Mouse (Mus musculus): ENCODE data around the gene Jak1. TPM values are rescaled to one million over a fixed set of nuclear protein-coding genes. Genes with fewer than 3 reads are reported as not detected.

Gene Jak1
- polyA plus RNA-seq, 1 experiment from 2014 or later = 64.7 TPM

GRCm38 (mm10) chr4:101174916-101175625 lies 90.0 kb downstream of the Jak1 start:
- Histone ChIP-seq H3K9me3 (no peaks in the 10 kb centered on the region), H3K9ac (no peak overlapping the region), H3K4me2 (replicated peaks) (no peak overlapping the region), H3K4me3 (no peak overlapping the region), H3K36me3 (peaks cover 16% of the 10 kb centered on the region; the same call in 1 of the 2 replicates), H3K27ac (no peak overlapping the region), H3K4me1 (no peaks in the 10 kb centered on the region), H3K27me3 (replicated peaks) (no peaks in the 10 kb centered on the region)
- 75% methylated on average over 10 of the region's 10 CpGs for WGBS
- ATAC-seq (ENCODE audit: low FRiP score, low read depth) = no peak

GRCm38 (mm10) chr4:101172738-101173137 lies 92.3 kb downstream of the Jak1 start:
- Histone ChIP-seq H3K9ac (no peak overlapping the region), H3K4me1 (no peaks in the 10 kb centered on the region), H3K36me3 (peaks cover 18% of the 10 kb centered on the region; the same call in 1 of the 2 replicates), H3K27me3 (replicated peaks) (no peaks in the 10 kb centered on the region), H3K4me2 (replicated peaks) (no peak overlapping the region), H3K4me3 (no peak overlapping the region), H3K27ac (no peak overlapping the region), H3K9me3 (no peaks in the 10 kb centered on the region)
- 83% methylated on average over 2 of the region's 2 CpGs for WGBS
- ATAC-seq (ENCODE audit: low FRiP score, low read depth) = no peak

DNA sequence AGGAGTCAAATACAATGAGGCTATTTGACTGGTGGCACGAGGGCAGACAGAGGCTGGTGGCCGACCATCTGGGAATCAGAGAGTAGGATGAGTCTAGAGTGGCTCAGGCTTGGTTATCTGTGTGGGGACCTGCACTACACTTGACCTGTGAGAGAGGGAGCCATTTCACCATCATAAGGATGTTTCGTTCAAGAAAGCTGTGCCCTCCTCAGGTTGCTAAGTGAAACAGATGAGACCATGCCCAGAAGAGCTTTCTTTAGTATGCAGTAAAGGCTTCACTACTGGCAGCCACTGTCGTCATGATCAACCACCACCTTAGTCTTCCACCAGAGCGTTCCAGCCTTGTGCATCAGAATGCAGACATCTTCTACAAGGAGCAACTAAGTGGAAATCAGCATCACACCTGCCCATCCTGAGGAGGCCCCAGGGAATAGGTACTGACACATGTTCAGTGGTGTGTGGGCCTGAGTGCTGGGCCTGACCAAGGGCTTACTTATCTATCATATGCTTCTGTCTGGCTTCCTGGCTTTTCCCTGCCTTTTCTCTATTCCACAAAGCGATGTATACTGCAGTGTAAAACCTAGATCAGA lies 96.8 kb downstream of the Jak1 start:
- no peak for ATAC-seq (ENCODE audit: low FRiP score, low read depth)
- Histone ChIP-seq H3K4me3 (no peak overlapping the region), H3K27me3 (replicated peaks) (no peaks in the 10 kb centered on the region), H3K9me3 (no peaks in the 10 kb centered on the region), H3K36me3 (peaks cover 14% of the 10 kb centered on the region; the same call in 1 of the 2 replicates), H3K4me2 (replicated peaks) (no peak overlapping the region), H3K4me1 (no peaks in the 10 kb centered on the region), H3K27ac (no peak overlapping the region), H3K9ac (no peak overlapping the region)
- 53% methylated on average over 6 of the region's 6 CpGs for WGBS

DNA sequence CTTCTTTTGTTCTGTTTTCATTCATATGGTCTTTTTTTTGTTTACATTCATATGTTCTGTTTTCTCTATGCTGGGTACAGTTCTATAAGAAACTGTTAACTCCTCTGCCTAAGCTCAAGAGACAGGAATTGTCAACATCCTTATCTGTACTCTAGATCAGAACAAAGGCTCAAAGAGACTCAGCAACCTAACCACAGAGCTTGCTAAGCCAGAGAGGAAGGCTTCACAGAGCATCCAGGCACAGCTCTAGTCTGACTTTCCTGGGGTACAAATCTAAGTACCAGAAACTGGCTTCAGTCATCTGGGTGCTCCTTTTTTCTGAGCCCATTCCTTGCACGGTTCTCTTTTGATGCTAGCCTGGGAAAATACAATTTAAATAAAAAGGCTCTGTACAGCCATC lies 97.3 kb downstream of the Jak1 start:
- Histone ChIP-seq H3K27me3 (replicated peaks) (no peaks in the 10 kb centered on the region), H3K9ac (no peak overlapping the region), H3K4me2 (replicated peaks) (no peak overlapping the region), H3K36me3 (peaks cover 17% of the 10 kb centered on the region; the same call in 1 of the 2 replicates), H3K4me3 (no peak overlapping the region), H3K27ac (no peak overlapping the region), H3K4me1 (no peaks in the 10 kb centered on the region), H3K9me3 (no peaks in the 10 kb centered on the region)
- WGBS = 77% methylated on average over 1 of the region's 1 CpGs
- ATAC-seq (ENCODE audit: low FRiP score, low read depth) = no peak

DNA sequence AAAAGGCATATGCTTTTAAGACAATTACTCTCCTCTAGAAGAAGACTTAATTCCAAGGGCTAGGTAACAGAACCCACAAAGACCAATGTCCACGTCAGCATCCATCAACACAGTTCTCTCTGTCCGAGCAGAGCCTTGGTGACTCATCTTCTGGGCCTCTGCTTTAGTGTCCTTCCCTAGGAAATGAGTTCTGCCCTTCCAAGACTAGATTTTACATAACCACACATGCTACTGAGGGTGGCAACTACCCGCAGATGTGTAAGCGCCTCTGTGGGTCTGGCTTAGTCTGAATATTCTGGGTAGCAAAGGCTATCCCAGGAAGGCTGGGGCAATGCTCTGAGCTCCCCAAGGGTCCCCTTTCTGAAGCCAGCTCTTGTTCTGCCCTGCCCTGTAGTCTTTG lies 99.3 kb downstream of the Jak1 start:
- H3K27me3 ChIP-seq (replicated peaks) = no peaks in the 10 kb centered on the region
- no peak overlapping the region for H3K4me3 ChIP-seq
- no peak overlapping the region for H3K27ac ChIP-seq
- H3K9me3 ChIP-seq = no peaks in the 10 kb centered on the region
- 92% methylated on average over 4 of the region's 4 CpGs for WGBS
- 0 out of 2 replicates have a peak, but pooled peaks have one; percentile 25 for ATAC-seq (ENCODE audit: low FRiP score, low read depth)
- H3K36me3 ChIP-seq = peaks cover 23% of the 10 kb centered on the region; the same call in 1 of the 2 replicates
- no peak overlapping the region for H3K9ac ChIP-seq
- H3K4me2 ChIP-seq (replicated peaks) = no peak overlapping the region
- H3K4me1 ChIP-seq = no peaks in the 10 kb centered on the region

- Histone ChIP-seq H3K27me3 (replicated peaks) (no peaks in the 10 kb centered on the region), H3K4me2 (replicated peaks) (no peak overlapping the region), H3K9ac (no peak overlapping the region), H3K4me1 (no peaks in the 10 kb centered on the region), H3K4me3 (no peak overlapping the region), H3K36me3 (peaks cover 19% of the 10 kb centered on the region), H3K27ac (no peak overlapping the region), H3K9me3 (no peaks in the 10 kb centered on the region)
- 91% methylated on average over 2 of the region's 2 CpGs for WGBS
- ATAC-seq (ENCODE audit: low FRiP score, low read depth) = no peak
Observed at GRCm38 (mm10) chr4:101164673-101165072, 100.4 kb downstream of the Jak1 start.

GRCm38 (mm10) chr4:101164189-101164588 lies 100.9 kb downstream of the Jak1 start:
- Histone ChIP-seq H3K9me3 (no peaks in the 10 kb centered on the region), H3K27me3 (replicated peaks) (no peaks in the 10 kb centered on the region), H3K4me1 (no peaks in the 10 kb centered on the region), H3K4me2 (replicated peaks) (no peak overlapping the region), H3K9ac (no peak overlapping the region), H3K27ac (no peak overlapping the region), H3K4me3 (no peak overlapping the region), H3K36me3 (peaks cover 22% of the 10 kb centered on the region)
- 93% methylated on average over 2 of the region's 2 CpGs for WGBS
- ATAC-seq (ENCODE audit: low FRiP score, low read depth) = no peak

DNA sequence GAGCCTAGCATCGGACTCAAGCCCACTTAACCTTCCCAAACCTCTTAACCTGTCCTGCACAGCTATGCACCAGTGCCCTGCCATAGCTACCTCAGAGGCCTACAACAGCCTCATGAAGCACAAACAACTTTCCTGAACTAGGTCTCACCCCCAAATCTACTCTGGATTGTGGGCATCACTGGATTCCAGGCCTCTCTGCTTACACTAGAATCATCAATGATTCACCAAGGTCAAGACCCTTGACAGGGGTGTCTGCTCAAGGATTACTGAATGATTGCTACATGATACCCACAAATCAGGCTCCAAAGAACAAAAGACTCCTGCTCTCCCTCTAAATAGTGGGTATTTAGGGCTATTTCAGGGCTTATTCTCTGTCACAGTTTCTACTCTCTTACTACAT lies 104.3 kb downstream of the Jak1 start:
- Histone ChIP-seq H3K27me3 (replicated peaks) (no peaks in the 10 kb centered on the region), H3K4me2 (replicated peaks) (no peak overlapping the region), H3K4me1 (no peaks in the 10 kb centered on the region), H3K4me3 (no peak overlapping the region), H3K9me3 (no peaks in the 10 kb centered on the region), H3K27ac (no peak overlapping the region), H3K36me3 (peaks cover 41% of the 10 kb centered on the region), H3K9ac (no peak overlapping the region)
- ATAC-seq (ENCODE audit: low FRiP score, low read depth) = no peak
- 100% methylated on average over 1 of the region's 1 CpGs for WGBS

DNA sequence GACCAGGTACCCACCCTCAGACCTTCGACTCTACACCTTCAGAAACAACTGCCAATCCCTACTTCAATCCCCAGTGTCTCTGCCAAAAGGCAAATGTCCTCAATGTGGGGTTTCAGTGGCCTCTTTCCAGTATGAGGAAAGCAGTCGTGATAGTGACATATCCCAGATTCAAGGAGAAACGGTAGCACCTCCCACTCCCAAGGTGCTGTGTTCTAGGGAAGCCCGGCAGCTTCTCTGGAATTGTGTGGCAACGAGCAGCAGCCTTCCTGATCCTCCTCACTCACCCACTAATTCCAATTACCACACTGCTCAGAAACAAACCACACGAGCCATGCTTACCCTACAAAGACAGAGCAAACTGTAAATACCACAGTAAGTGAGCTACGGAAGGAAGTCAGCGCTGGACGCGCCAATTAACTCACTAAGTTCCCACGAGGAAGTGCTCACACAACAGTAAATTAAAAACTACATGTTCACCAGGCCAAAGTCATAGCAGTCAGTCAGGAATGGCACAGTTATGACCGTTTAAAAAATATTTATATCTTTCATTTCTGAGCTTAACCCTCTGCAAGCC lies 105.8 kb downstream of the Jak1 start:
- no peak overlapping the region for H3K4me2 ChIP-seq (replicated peaks)
- no peaks in the 10 kb centered on the region for H3K9me3 ChIP-seq
- no peak for ATAC-seq (ENCODE audit: low FRiP score, low read depth)
- H3K36me3 ChIP-seq = peaks cover 46% of the 10 kb centered on the region
- WGBS = 82% methylated on average over 12 of the region's 12 CpGs
- H3K27ac ChIP-seq = no peak overlapping the region
- no peak overlapping the region for H3K4me3 ChIP-seq
- no peak overlapping the region for H3K9ac ChIP-seq
- H3K4me1 ChIP-seq = no peaks in the 10 kb centered on the region
- no peaks in the 10 kb centered on the region for H3K27me3 ChIP-seq (replicated peaks)

DNA sequence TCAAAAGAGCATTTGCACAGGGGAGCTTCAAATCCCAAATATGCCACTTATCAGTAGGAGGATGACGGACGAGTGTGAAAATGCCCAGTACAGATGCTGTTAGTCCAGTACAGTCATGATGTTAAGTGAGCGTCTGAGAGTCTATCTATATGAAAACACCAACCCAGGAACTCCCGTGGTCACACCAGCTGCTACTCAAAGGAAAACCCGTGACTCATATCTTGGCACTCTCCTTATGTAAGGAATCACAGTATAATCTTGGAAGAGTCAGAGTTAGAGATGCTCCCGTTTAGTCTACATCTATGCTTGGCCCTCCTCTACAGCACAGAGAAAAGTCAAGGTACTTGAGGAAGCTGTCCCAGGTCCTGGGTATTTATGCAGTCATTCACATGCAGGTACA lies 106.8 kb downstream of the Jak1 start:
- Histone ChIP-seq H3K4me2 (replicated peaks) (no peak overlapping the region), H3K27me3 (replicated peaks) (no peaks in the 10 kb centered on the region), H3K9me3 (no peaks in the 10 kb centered on the region), H3K4me3 (no peak overlapping the region), H3K9ac (no peak overlapping the region), H3K36me3 (peaks cover 44% of the 10 kb centered on the region), H3K4me1 (no peaks in the 10 kb centered on the region), H3K27ac (no peak overlapping the region)
- WGBS = 93% methylated on average over 6 of the region's 6 CpGs
- ATAC-seq (ENCODE audit: low FRiP score, low read depth) = no peak

GRCm38 (mm10) chr4:101157476-101157875 lies 107.6 kb downstream of the Jak1 start:
- Histone ChIP-seq H3K4me2 (replicated peaks) (no peak overlapping the region), H3K36me3 (peaks cover 43% of the 10 kb centered on the region), H3K27ac (no peak overlapping the region), H3K27me3 (replicated peaks) (no peaks in the 10 kb centered on the region), H3K4me3 (no peak overlapping the region), H3K4me1 (no peaks in the 10 kb centered on the region), H3K9ac (no peak overlapping the region), H3K9me3 (no peaks in the 10 kb centered on the region)
- ATAC-seq (ENCODE audit: low FRiP score, low read depth) = no peak
- WGBS = 93% methylated on average over 5 of the region's 5 CpGs

DNA sequence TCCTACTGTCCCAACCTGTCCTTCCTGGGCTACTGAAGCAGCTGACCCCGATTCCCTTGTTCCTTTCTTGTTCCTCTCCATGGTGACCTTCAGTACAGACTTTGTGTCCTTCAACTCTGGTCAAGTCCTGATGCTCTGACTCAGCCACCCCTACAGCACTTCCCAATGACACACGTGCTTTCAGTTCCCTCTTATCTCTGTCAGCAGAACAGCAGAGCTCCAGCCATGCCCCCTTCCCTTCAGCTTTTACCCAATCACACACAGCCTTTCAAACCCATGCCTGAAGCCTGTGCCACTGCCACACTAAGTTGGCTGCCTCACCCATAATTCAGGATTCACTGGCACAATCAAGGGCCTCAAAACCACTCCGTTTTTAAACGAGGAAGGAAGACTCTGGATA lies 109.5 kb downstream of the Jak1 start:
- H3K27me3 ChIP-seq (replicated peaks) = no peaks in the 10 kb centered on the region

More for the DNA sequence above, 109.5 kb downstream of the Jak1 start:
- Histone ChIP-seq H3K27ac (no peak overlapping the region), H3K9ac (no peak overlapping the region), H3K4me2 (replicated peaks) (no peak overlapping the region), H3K36me3 (peaks cover 41% of the 10 kb centered on the region), H3K9me3 (no peaks in the 10 kb centered on the region), H3K4me3 (no peak overlapping the region), H3K4me1 (no peaks in the 10 kb centered on the region)
- 88% methylated on average over 4 of the region's 4 CpGs for WGBS
- ATAC-seq (ENCODE audit: low FRiP score, low read depth) = no peak
